Mouse (Mus musculus) G1E (cell line): ENCODE results near the gene Rrad. TPM values are rescaled to one million over a fixed set of nuclear protein-coding genes. Genes with fewer than 3 reads are reported as not detected.
A peak's percentile ranks its signal among the peaks of the same experiment; 100 is the strongest.

Source experiments
- ATAC-seq: 2 replicates; pipeline ENCODE4 v1.8.0; 2016; ENCODE audit warnings: mild to moderate bottlenecking; ENCODE audit not compliant: insufficient number of reproducible peaks, poor library complexity, low FRiP score, severe bottlenecking; ENCODE audit errors: extremely low read depth
- DNase-seq: peaks from one replicate; pipeline ENCODE4 v3.0.0; 2012; ENCODE audit warnings: low spot score
- H3K27me3 ChIP-seq: 2 replicates; pipeline ENCODE4 v1.6.1; 2012; ENCODE audit warnings: mild to moderate bottlenecking, low read length, inconsistent platforms; ENCODE audit not compliant: insufficient read depth
- H3K36me3 ChIP-seq: replicated peaks from 2 replicates; pipeline ENCODE3; 2012; ENCODE audit warnings: mild to moderate bottlenecking, inconsistent platforms
- H3K4me1 ChIP-seq: 2 replicates; pipeline ENCODE4 v1.6.1; 2012; ENCODE audit warnings: low read depth, low read length, inconsistent platforms, mixed read lengths; ENCODE audit not compliant: insufficient read depth
- H3K4me3 ChIP-seq: 2 replicates; pipeline ENCODE4 v1.5.1; 2012; ENCODE audit warnings: low read depth, mild to moderate bottlenecking, inconsistent platforms, low read length, moderate library complexity, mixed read lengths
- H3K9me3 ChIP-seq: replicated peaks from 2 replicates; pipeline ENCODE4 v1.6.1; 2012; ENCODE audit warnings: inconsistent platforms
- CTCF ChIP-seq: IDR thresholded peaks from 2 replicates; pipeline ENCODE4 v1.5.1; 2012; ENCODE audit warnings: low read depth, low read length, inconsistent platforms, mixed read lengths
- GATA1 ChIP-seq: IDR thresholded peaks from 2 replicates; pipeline ENCODE4 v1.6.1; 2012; ENCODE audit warnings: borderline replicate concordance, low read length, inconsistent platforms, mixed read lengths
- GATA2 ChIP-seq: IDR thresholded peaks from 2 replicates; pipeline ENCODE4 v1.6.1; 2012; ENCODE audit warnings: low read depth, low read length, inconsistent platforms, borderline replicate concordance
- POLR2AphosphoS5 ChIP-seq: IDR thresholded peaks from 2 replicates; pipeline ENCODE4 v1.6.1; 2012; ENCODE audit warnings: low read depth, low read length, inconsistent platforms; ENCODE audit not compliant: insufficient replicate concordance
- TAL1 ChIP-seq: conservative IDR thresholded peaks from 2 replicates; pipeline ENCODE4 v1.6.1; 2012; ENCODE audit warnings: low read depth, low read length, inconsistent platforms, mixed read lengths
- polyA plus RNA-seq: library from polyadenylated mRNA; stranded (reverse); fragments of >175 nt; gene quantifications from 2 replicates; pipeline ENCODE4 v1.2.3, GENCODE M21; 2012
- total RNA-seq, 2 experiments: library from RNA; stranded (forward) in 1 of 2; stranded (reverse) in 1 of 2; fragments of 200-1000 nt in 1 of 2; fragments of >200 nt in 1 of 2; fragmentation: Nextera tagmentation in 1 of 2; gene quantifications; 2 replicates each; pipeline ENCODE4 v1.2.3; 2014 to 2017

Gene Rrad
- total and polyA plus RNA-seq, 3 experiments: 4.4 to 7.9 (median 4.9) TPM

DNA sequence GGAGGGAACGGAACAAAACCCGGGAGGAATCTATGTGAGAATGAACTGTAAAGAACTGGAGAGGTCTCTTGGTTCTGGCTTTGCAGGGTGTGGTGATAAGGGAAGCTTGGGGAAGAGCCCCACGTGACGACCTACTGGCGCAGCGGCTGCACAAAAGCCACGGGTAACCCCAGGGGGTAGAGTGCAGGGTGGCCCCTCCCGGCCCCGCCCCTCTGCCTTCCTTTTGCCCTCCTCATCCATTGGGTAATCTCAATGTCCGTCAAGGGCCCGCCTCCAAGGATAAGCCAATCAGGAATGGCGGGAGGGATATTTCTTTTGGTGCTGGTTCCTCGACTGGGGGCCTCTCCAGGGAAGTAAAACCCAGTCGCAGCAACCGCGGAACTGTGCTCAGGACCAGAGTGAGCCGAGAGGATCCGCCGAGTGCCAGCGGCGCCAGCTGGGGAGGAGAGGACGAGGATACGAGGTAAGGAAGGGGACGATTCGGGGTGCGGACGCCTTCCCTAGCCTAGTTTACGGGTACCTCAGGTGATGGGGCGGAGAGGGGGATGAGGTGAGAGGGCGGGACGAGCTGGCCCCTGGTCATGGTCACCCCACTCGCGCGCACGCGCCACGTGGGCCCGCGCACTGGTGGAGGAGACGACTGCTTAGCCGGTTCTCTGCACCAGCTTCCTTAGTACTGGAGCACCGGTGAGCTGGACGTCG is 39.8 kb downstream of the Rrad start, which contains the start of gene Pdp2:
Gene Pdp2 (plus strand): TSS at position 319 of the 702 bp plus-strand sequence.
- TF ChIP-seq POLR2AphosphoS5 (no peak), CTCF (no peak), GATA2 (no peak), TAL1 (no peak), GATA1 (no peak)
- H3K27me3 ChIP-seq: no peaks in the 10 kb centered on the region
- peak; percentile 93 for ATAC-seq
- peaks cover 59% of the 10 kb centered on the region for H3K4me1 ChIP-seq
- H3K36me3 ChIP-seq: peaks cover 36% of the 10 kb centered on the region
- H3K4me3 ChIP-seq: peak within 1 kb of the TSS; percentile 84
- peak; percentile 97 for DNase-seq
- no peaks in the 10 kb centered on the region for H3K9me3 ChIP-seq

- DNase-seq (no peak), ATAC-seq (no peak)
- Histone ChIP-seq H3K9me3 (no peaks in the 10 kb centered on the region), H3K27me3 (no peaks in the 10 kb centered on the region), H3K4me3 (no peak overlapping the region), H3K36me3 (peaks cover 29% of the 10 kb centered on the region), H3K4me1 (peaks cover 51% of the 10 kb centered on the region)
- TF ChIP-seq TAL1 (no peak), CTCF (no peak), GATA1 (no peak), GATA2 (no peak), POLR2AphosphoS5 (no peak)
Measured at GRCm38 (mm10) chr8:104590284-104590683, 40.8 kb downstream of the Rrad start.

GRCm38 (mm10) chr8:104584522-104584921 is 46.6 kb downstream of the Rrad start:
- H3K27me3 ChIP-seq: no peaks in the 10 kb centered on the region
- peaks cover 1% of the 10 kb centered on the region; the same call in 1 of the 2 replicates for H3K4me1 ChIP-seq
- H3K4me3 ChIP-seq: no peak overlapping the region
- 0 out of 2 replicates have a peak, but pooled peaks cover 2% of the 10 kb centered on the region for H3K9me3 ChIP-seq
- no peak for ATAC-seq
- TF ChIP-seq CTCF (no peak), TAL1 (no peak), GATA2 (no peak), GATA1 (no peak), POLR2AphosphoS5 (no peak)
- no peak for DNase-seq
- H3K36me3 ChIP-seq: no peaks in the 10 kb centered on the region

Other genes starting within 250 kb of the Rrad start
- gene Cmtm4, start 235.5 kb downstream of the Rrad start, total RNA-seq (2014; fragmentation: Nextera tagmentation): not detected in 2 replicates
- under 0.01 and 0.05 TPM in 2 replicates for gene Cmtm4, start 235.5 kb downstream of the Rrad start, total RNA-seq (2017)
- gene Cmtm4, start 235.5 kb downstream of the Rrad start, polyA plus RNA-seq: not detected in 2 replicates
- gene Dync1li2, start 188.3 kb downstream of the Rrad start, total RNA-seq (2014; fragmentation: Nextera tagmentation): 28.9 and 32.1 TPM in 2 replicates
- 43.6 and 52.5 TPM in 2 replicates for gene Dync1li2, start 188.3 kb downstream of the Rrad start, total RNA-seq (2017)
- 13.9 and 14.8 TPM in 2 replicates for gene Dync1li2, start 188.3 kb downstream of the Rrad start, polyA plus RNA-seq
- not detected in 2 replicates for gene Terb1, start 121.4 kb downstream of the Rrad start, total RNA-seq (2014; fragmentation: Nextera tagmentation)
- gene Terb1, start 121.4 kb downstream of the Rrad start, total RNA-seq (2017): not detected in 2 replicates
- gene Terb1, start 121.4 kb downstream of the Rrad start, polyA plus RNA-seq: not detected in 2 replicates
- 63.1 and 90.0 TPM in 2 replicates for gene Nae1, start 96.7 kb downstream of the Rrad start, total RNA-seq (2014; fragmentation: Nextera tagmentation)
- 105 and 120 TPM in 2 replicates for gene Nae1, start 96.7 kb downstream of the Rrad start, total RNA-seq (2017)
- gene Nae1, start 96.7 kb downstream of the Rrad start, polyA plus RNA-seq: 4.7 and 6.4 TPM in 2 replicates
- 3.4 and 3.8 TPM in 2 replicates for gene Car7, start 96.6 kb downstream of the Rrad start, total RNA-seq (2014; fragmentation: Nextera tagmentation)
- gene Car7, start 96.6 kb downstream of the Rrad start, total RNA-seq (2017): 0.76 and 0.99 TPM in 2 replicates
- 0.29 and 0.43 TPM in 2 replicates for gene Car7, start 96.6 kb downstream of the Rrad start, polyA plus RNA-seq
- gene Pdp2, start 39.9 kb downstream of the Rrad start, total RNA-seq (2014; fragmentation: Nextera tagmentation): 14.2 and 17.7 TPM in 2 replicates
- gene Pdp2, start 39.9 kb downstream of the Rrad start, total RNA-seq (2017): 20.4 and 22.8 TPM in 2 replicates
- gene Pdp2, start 39.9 kb downstream of the Rrad start, polyA plus RNA-seq: 3.1 and 4.4 TPM in 2 replicates
- gene Cdh16, start 6.9 kb downstream of the Rrad start, total RNA-seq (2014; fragmentation: Nextera tagmentation): not detected in 2 replicates
- gene Cdh16, start 6.9 kb downstream of the Rrad start, total RNA-seq (2017): 0.17 and 0.22 TPM in 2 replicates
- not detected in 2 replicates for gene Cdh16, start 6.9 kb downstream of the Rrad start, polyA plus RNA-seq
- 20.3 and 20.9 TPM in 2 replicates for gene Ciao2b, start 10.6 kb upstream of the Rrad start, total RNA-seq (2014; fragmentation: Nextera tagmentation)
- gene Ciao2b, start 10.6 kb upstream of the Rrad start, total RNA-seq (2017): 44.4 and 54.3 TPM in 2 replicates
- gene Ciao2b, start 10.6 kb upstream of the Rrad start, polyA plus RNA-seq: 75.3 and 78.3 TPM in 2 replicates
- not detected in 2 replicates for gene Ces2a, start 102.7 kb upstream of the Rrad start, total RNA-seq (2014; fragmentation: Nextera tagmentation)
- gene Ces2a, start 102.7 kb upstream of the Rrad start, total RNA-seq (2017): 0.17 TPM in 1 of 2 replicates, not detected in the other
- gene Ces2a, start 102.7 kb upstream of the Rrad start, polyA plus RNA-seq: not detected in 2 replicates
- not detected in 2 replicates for gene Ces2b, start 200.2 kb upstream of the Rrad start, total RNA-seq (2014; fragmentation: Nextera tagmentation)
- 0.06 and 0.11 TPM in 2 replicates for gene Ces2b, start 200.2 kb upstream of the Rrad start, total RNA-seq (2017)
- gene Ces2b, start 200.2 kb upstream of the Rrad start, polyA plus RNA-seq: not detected in 2 replicates
- not detected in 2 replicates for gene Ces2c, start 215.7 kb upstream of the Rrad start, total RNA-seq (2014; fragmentation: Nextera tagmentation)
- gene Ces2c, start 215.7 kb upstream of the Rrad start, total RNA-seq (2017): 0.66 TPM in 1 of 2 replicates, not detected in the other
- gene Ces2c, start 215.7 kb upstream of the Rrad start, polyA plus RNA-seq: not detected in 2 replicates